Mouse (Mus musculus) lung, postnatal 36 days (tissue): ENCODE data around the gene Acin1.

Experiments used
- DNase-seq: peaks from one replicate; pipeline ENCODE4 v3.0.0; 2022; ENCODE audit warnings: mixed read lengths

Acin1 gene

GRCm38 (mm10) chr14:54603686-54604085 lies 83.0 kb downstream of the Acin1 start:
- DNase-seq, result no peak

DNA sequence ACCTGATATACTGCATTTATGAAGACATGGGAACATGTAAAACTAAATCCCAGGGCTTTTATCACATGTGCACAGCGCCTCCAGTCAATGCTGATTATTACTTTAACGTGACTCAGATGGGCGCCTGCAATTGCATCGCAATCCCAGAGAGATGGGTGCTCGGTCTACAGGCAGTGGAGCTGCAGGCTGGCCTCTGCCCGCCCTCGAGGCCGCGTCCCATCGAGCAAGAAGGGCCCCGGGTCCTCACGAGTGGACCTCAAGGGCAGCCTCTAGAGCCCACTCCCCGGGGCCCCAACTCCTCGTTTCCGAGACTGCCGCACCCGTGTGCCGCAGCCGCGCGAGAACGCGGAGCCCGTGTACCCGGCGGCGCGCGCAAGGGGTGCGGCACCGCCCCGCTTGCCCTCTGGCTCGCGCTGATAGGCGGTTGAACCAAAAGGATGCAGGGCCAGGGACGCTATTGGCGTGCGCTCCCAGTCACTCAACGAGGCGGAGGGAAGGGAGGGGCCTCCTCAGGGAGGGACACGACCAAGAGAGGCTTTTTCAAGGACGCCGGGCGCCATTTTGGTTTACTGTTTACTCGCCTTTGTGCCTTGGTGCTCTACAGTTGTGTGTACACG lies 83.6 kb downstream of the Acin1 start:
- DNase-seq, result peak; percentile 98

- DNase-seq, result no peak
Observed at GRCm38 (mm10) chr14:54602613-54603012, 84.1 kb downstream of the Acin1 start.

DNA sequence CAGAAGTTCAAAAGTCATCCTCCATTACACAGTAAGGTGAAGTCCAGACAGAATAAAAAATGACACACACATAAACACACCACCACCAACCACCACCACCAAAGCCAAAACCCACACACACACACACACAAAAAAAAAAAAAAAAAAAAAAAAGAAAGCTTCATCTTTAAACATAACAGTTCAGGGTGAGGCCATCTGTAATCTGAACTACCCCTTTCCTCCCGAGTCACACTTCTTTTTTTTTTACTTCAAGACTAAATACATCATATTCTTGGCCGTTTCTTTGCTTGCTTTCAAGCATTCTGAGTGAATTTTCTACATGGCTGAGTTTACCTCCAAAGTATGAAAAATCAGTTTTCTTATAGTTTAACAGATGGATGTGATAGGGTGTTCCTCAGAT lies 85.1 kb downstream of the Acin1 start:
- no peak for DNase-seq

- no peak for DNase-seq
Observed at GRCm38 (mm10) chr14:54597084-54597483, 89.6 kb downstream of the Acin1 start.

DNA sequence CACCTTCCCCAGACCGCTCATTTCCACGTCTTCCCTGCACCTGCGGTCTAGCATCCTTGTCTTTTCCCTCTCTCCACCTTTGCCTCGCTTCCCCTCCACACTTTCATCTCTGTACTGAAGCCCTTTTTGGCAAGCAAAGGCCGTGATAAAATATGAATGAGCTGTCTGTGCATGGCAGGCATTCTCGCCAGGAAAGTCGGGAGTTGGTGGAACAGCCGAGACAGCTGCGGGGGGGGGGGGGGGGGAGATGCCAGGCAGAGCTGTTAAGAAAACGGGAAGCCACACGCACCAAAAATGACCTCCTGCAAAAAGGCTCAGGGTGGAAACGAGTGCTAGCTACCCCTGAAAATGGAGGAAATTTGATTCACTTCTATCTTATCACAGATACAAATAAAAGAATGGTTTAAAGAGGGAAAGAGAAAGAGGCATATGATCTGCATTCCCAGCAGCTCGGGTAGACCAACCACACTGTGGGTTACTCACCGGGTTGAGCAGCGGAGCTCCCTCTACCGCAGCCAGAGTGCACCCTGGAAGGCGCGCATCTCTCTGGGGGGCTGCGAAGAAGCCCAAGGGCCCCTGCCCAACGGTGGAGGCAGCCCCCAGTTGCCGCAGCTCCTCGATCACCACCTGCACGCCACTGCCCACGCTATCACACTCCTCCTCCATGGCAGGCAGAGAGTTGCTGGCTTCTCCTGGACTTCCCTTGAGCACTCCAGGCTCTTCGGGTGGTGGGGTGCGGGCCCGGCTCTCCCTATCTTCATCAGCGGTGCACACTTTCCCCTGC lies 91.9 kb downstream of the Acin1 start:
- no peak for DNase-seq

DNA sequence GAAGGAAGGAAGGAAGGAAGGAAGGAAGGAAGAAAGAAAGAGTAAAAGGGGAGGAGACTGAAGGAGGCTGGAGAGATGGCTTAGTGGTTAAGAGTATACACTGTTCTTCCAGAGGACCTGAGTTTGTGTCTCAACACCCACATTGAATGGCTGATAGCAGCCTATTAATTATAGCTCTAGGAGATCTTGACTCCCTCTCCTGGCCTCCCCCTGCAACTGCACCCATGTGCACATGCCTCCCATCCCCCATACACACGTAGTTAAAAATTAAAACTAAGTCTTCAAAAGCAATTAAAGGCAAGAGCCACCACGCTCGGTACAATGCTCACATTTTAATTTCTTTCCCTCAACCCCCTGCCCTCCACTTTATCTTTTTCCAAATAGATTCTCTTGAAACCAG lies 92.7 kb downstream of the Acin1 start:
- no peak for DNase-seq

- no peak for DNase-seq
Observed at GRCm38 (mm10) chr14:54592319-54592934, 94.3 kb downstream of the Acin1 start.
